In the genomic region with DNA sequence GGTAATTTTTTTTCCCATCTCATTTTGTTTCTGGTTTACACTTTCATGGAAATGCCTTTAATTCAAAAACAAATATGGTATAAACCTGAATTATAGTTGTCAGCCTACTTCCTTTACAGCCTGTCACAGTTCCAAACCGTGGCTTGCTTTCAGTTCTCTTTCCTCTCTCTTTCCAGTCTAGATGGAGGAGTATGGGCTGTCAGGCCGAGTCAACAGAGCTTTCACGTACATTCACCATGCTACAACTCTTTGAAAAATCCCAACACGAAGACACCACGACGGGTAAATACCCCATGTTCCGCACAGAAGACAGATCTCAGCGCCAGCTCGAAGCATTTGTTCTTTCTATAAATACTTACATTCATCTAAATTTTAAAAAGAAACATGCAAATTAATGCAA, we compare ENCODE assay signal across 15 mouse cellular contexts.
DNase-seq lines count a peak whose midpoint lies in the region; ATAC-seq lines count a peak whose summit lies in the region.
"Had no signal": no experiment of that assay in that cellular context is flagged by ENCODE, and none has a peak within 500 bp of the region (broad histone marks: within the 10 kb centered on the region; RNA-seq: fewer than 3 reads in every experiment).

No protein-coding gene starts in this region.

- 89% methylated on average over 9 of the region's 9 CpGs for WGBS in midbrain, embryonic 11.5 days
- 92% methylated on average over 9 of the region's 9 CpGs for WGBS in midbrain, embryonic 10.5 days
- WGBS in hindbrain, embryonic 10.5 days: 91% methylated on average over 9 of the region's 9 CpGs

- H3K27me3 ChIP-seq in midbrain, embryonic 11.5 days (ENCODE audit: control insufficient read depth, insufficient read depth, low read length): no peaks in the 10 kb centered on the region
- H3K27me3 ChIP-seq in midbrain, embryonic 10.5 days (ENCODE audit: low read depth, poor library complexity, severe bottlenecking): no peaks in the 10 kb centered on the region
- no peaks in the 10 kb centered on the region for H3K27me3 ChIP-seq in hindbrain, embryonic 10.5 days (ENCODE audit: insufficient read depth, poor library complexity, severe bottlenecking)
- H3K27me3 ChIP-seq: forebrain, embryonic 12.5 days; heart, embryonic 15.5 days; limb, embryonic 13.5 days; neural tube, embryonic 13.5 days had no signal

- H3K36me3 ChIP-seq in midbrain, embryonic 11.5 days (ENCODE audit: control insufficient read depth, insufficient read depth, low read length): no peaks in the 10 kb centered on the region
- no peaks in the 10 kb centered on the region for H3K36me3 ChIP-seq in midbrain, embryonic 10.5 days
- H3K36me3 ChIP-seq in hindbrain, embryonic 10.5 days: no peaks in the 10 kb centered on the region
- H3K36me3 ChIP-seq: forebrain, embryonic 12.5 days; heart, embryonic 15.5 days; limb, embryonic 13.5 days; neural tube, embryonic 13.5 days had no signal

- no peak for ATAC-seq in midbrain, embryonic 11.5 days (ENCODE audit: low FRiP score)
- ATAC-seq: liver, postnatal 0 days had no signal

- peak; percentile 17 to 42 for DNase-seq in frontal cortex, postnatal 36 days (ENCODE audit: low spot score in 2 of 2)
- no peak for DNase-seq in frontal cortex, postnatal 14 days (ENCODE audit: low spot score in 2 of 2)
- peak; percentile 17 for DNase-seq in midbrain, embryonic 11.5 days (ENCODE audit: low spot score, missing footprints)
- DNase-seq in midbrain, embryonic 10.5 days (ENCODE audit: low spot score): no peak
- DNase-seq in left cerebral cortex, postnatal 36 days (ENCODE audit: low spot score in 2 of 2): peak; percentile 17 to 24
- peak; percentile 23 for DNase-seq in telencephalon, adult 2 months (ENCODE audit: low read depth, low spot score)
- no peak for DNase-seq in hindbrain, embryonic 10.5 days (ENCODE audit: low spot score)
- no peak for DNase-seq in thymus, postnatal 0 days (ENCODE audit: low spot score)
- DNase-seq: adrenal gland, postnatal 14 days; gastrocnemius, postnatal 36 days; liver, postnatal 0 days had no signal

- H3K4me3 ChIP-seq in midbrain, embryonic 11.5 days (ENCODE audit: low read depth, low read length): no peak overlapping the region
- H3K4me3 ChIP-seq in midbrain, embryonic 10.5 days: no peak overlapping the region
- H3K4me3 ChIP-seq in hindbrain, embryonic 10.5 days: no peak overlapping the region
- H3K4me3 ChIP-seq: forebrain, embryonic 12.5 days; heart, embryonic 15.5 days; limb, embryonic 13.5 days; neural tube, embryonic 13.5 days had no signal

- no peaks in the 10 kb centered on the region for H3K9me3 ChIP-seq in midbrain, embryonic 11.5 days (ENCODE audit: control insufficient read depth, low read length)
- no peaks in the 10 kb centered on the region for H3K9me3 ChIP-seq in midbrain, embryonic 10.5 days (replicated peaks)
- no peaks in the 10 kb centered on the region for H3K9me3 ChIP-seq in hindbrain, embryonic 10.5 days
- H3K9me3 ChIP-seq: forebrain, embryonic 12.5 days; heart, embryonic 15.5 days; limb, embryonic 13.5 days; neural tube, embryonic 13.5 days had no signal

- intact Hi-C loops in left cerebral cortex, postnatal 36 days (cut with DNase I): no loop called here

- H3K4me2 ChIP-seq in midbrain, embryonic 11.5 days: no peak overlapping the region
- H3K4me2 ChIP-seq: forebrain, embryonic 12.5 days; heart, embryonic 15.5 days; limb, embryonic 13.5 days; neural tube, embryonic 13.5 days had no signal

- no peak overlapping the region for H3K27ac ChIP-seq in midbrain, embryonic 11.5 days (ENCODE audit: low read depth, low read length)
- no peak overlapping the region for H3K27ac ChIP-seq in midbrain, embryonic 10.5 days (replicated peaks)
- no peak overlapping the region for H3K27ac ChIP-seq in hindbrain, embryonic 10.5 days
- H3K27ac ChIP-seq: forebrain, embryonic 12.5 days; heart, embryonic 15.5 days; limb, embryonic 13.5 days; neural tube, embryonic 13.5 days had no signal

- H3K4me1 ChIP-seq in midbrain, embryonic 11.5 days (ENCODE audit: control insufficient read depth, insufficient read depth, low read length): no peaks in the 10 kb centered on the region
- peaks cover 4% of the 10 kb centered on the region for H3K4me1 ChIP-seq in midbrain, embryonic 10.5 days
- no peaks in the 10 kb centered on the region for H3K4me1 ChIP-seq in hindbrain, embryonic 10.5 days (replicated peaks)
- H3K4me1 ChIP-seq: forebrain, embryonic 12.5 days; heart, embryonic 15.5 days; limb, embryonic 13.5 days; neural tube, embryonic 13.5 days had no signal

- no peak overlapping the region for H3K9ac ChIP-seq in midbrain, embryonic 11.5 days (ENCODE audit: low read length)
- H3K9ac ChIP-seq: forebrain, embryonic 12.5 days; heart, embryonic 15.5 days; limb, embryonic 13.5 days; liver, postnatal 0 days; neural tube, embryonic 13.5 days had no signal

Comparison
In these comparisons a context has a peak if more than half of its experiments do, and no peak if none do; other contexts are left out.
1. DNase-seq: peak in frontal cortex, postnatal 36 days (2 of 2), midbrain, embryonic 11.5 days (single experiment), left cerebral cortex, postnatal 36 days (2 of 2) and telencephalon, adult 2 months (single experiment); none in frontal cortex, postnatal 14 days (0 of 2), midbrain, embryonic 10.5 days (single experiment), hindbrain, embryonic 10.5 days (single experiment) and thymus, postnatal 0 days (single experiment).